Mouse (Mus musculus) urinary bladder, postnatal 10 days (tissue): Measurements from ENCODE around the gene Nav2.

Experiments
- DNase-seq: peaks from one replicate; pipeline ENCODE4 v3.0.0; 2022; ENCODE audit warnings: low spot score

Nav2 gene

DNA sequence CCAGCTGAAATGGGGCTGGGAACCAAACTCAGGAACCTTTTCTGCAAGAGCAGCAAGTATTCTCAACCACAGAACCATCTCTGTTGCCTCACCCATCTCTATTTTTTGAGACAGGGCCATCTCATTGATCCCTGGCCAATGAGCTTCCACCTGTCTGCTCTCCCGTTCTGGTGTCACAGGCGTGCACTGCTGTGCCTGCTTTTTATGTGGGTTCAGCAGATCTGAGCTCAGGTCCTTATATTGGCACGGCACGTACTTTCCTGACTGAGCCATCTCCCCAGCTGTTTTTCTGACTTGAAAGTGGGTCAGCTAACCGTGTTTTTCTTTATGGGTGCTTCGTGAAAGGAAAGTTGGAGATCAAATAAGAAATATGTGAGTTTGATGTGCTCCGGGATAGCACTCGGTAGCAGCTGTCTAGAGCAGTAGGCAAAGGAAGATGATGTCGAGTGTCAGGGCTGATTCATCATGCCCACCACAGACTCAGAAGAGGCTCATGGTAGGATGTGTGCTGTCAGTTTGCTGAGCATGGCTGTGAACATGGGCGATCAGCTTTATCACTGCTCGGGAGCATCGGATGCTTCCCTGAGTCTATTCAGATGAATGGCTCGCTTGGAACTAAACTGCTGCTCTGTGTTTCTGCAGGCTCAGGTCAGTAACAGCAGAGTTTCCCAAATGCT, 456.1 kb downstream of the Nav2 start:
- no peak for DNase-seq

DNA sequence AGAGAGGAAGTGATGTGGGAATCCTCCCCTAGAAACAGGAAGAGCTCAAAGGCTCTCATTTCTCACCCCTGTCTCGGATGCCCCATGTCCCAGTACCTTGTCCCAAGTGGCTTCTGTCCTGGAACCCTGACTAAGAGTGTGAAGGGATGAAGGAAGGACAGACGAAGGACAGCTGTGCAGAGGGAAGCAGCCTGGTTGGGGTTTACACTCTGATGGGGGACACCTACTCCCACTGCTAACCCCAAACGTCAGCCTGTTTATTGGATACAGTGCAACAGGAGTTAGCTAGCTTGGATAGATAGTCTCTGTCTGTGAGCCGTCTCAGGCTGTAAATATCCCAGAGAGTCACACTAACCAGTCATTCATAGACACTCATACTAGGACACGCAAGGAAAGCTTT, 460.1 kb downstream of the Nav2 start:
- DNase-seq: no peak

GRCm38 (mm10) chr7:49369006-49369405, 460.5 kb downstream of the Nav2 start:
- DNase-seq: no peak

DNA sequence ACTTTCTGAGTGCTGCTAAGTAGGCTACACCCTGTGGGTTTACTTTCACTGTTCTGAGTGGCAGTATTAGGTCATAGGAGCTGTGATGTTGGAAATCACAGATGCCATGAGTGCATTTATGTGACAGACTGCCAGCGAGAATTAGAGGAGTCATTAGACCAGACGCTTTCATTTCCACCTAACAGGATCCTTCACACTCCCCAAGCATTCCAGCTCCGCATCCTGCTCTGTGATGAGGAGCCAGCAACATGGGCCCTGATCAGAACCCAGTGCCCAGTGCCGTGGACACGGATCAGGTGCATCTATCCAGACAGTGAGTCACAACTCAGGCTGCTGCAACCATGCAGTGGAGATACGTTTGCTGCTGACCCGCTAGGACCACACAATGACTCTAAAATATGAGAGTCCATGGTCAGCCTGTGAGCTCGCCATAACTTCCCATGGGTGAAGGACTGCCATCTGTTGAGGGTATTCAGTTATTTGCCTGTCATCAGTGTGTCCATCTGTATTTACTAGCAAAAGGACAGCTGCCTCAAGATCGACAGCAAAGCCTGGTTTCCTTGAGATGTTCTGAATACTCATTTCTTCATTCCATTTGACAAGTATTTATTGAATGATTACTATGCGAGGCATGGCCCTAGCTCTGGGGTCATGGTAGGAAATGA, 461.4 kb downstream of the Nav2 start:
- no peak for DNase-seq

GRCm38 (mm10) chr7:49371345-49371744, 462.8 kb downstream of the Nav2 start:
- DNase-seq: no peak

- DNase-seq: no peak
Measured at GRCm38 (mm10) chr7:49371972-49372371, 463.5 kb downstream of the Nav2 start.

DNA sequence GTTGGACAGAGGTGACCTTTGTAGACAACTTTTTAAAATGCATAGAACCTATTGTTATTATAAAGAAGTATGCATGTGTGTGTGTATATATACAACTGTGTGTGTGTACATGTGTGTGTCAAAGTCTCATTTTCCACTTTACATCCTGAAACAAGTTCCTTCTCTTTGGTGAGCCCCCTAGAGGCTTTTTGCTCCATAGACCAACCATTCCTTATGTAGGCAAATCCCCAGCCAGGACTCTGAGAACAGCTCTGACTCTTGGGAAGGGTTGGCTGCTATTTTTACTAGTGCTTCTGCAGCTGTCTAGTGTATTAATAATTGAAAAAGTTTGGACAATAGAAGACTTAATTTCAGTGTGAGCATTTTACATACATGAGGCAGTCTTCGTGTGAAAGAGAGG, 464.7 kb downstream of the Nav2 start:
- no peak for DNase-seq

DNA sequence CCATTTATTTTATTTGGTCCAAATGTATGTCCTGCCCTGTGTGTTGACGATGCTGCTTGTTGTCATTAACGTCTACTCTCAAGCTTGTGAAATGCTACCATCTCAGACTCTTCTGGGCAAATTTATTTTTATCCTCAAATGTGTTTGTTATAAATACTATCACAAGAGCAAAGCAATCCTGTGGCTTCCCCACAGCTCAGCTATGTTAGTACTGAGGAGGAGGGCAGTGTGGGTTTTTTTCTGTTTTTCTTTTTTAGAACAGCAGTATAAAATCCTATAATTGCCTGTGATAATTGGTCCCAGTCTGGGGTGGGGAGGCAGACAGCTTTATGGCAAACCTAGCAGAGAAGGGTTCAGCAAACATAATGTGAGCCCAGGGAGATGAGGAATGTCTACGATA, 465.1 kb downstream of the Nav2 start:
- no peak for DNase-seq

- no peak for DNase-seq
Measured at GRCm38 (mm10) chr7:49375499-49375974, 467.0 kb downstream of the Nav2 start.

GRCm38 (mm10) chr7:49378608-49379007, 470.1 kb downstream of the Nav2 start:
- no peak for DNase-seq

GRCm38 (mm10) chr7:49380940-49381339, 472.4 kb downstream of the Nav2 start:
- no peak for DNase-seq

- no peak for DNase-seq
Measured at GRCm38 (mm10) chr7:49382884-49383283, 474.4 kb downstream of the Nav2 start.

GRCm38 (mm10) chr7:49388137-49388536, 479.6 kb downstream of the Nav2 start:
- no peak for DNase-seq

DNA sequence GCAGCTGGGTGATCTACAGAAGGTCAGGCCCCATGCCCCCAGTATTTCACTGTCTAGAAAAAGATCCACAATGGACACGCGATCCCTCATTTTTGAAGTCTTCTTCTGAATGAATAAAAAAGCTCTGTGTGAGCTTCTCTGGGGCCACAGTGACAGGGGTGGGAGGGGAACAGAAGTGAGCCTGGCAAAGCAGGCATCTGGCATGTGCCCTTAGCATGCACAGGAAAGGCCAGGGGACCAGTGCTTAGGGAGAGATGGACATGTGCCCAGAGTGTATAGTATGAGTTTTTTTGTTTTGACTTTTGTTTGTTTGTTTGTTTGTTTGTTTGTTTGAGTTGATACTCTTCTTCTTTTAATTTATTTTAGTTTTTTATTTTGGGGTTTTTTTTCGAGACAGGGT, 481.8 kb downstream of the Nav2 start:
- no peak for DNase-seq

GRCm38 (mm10) chr7:49390829-49391228, 482.3 kb downstream of the Nav2 start:
- DNase-seq: no peak

DNA sequence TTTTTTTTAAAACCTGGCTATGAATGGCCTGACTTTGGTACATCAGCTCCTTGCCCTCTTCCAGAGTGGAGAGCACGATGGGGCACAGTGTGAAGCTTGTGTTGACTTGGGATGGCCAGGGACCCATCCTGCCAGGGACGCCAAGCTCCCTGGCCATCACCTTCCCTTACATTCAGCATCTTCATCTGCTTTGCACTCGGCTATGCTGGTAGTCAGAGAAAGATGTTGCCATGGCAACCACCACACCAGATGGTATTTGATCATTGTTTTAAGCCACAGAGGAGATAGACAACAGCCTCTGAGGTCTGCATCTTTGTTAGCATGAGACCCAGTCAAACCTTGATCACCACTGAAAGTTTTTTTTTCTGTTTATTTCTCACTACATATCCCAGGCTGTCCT, 483.7 kb downstream of the Nav2 start:
- no peak for DNase-seq

DNA sequence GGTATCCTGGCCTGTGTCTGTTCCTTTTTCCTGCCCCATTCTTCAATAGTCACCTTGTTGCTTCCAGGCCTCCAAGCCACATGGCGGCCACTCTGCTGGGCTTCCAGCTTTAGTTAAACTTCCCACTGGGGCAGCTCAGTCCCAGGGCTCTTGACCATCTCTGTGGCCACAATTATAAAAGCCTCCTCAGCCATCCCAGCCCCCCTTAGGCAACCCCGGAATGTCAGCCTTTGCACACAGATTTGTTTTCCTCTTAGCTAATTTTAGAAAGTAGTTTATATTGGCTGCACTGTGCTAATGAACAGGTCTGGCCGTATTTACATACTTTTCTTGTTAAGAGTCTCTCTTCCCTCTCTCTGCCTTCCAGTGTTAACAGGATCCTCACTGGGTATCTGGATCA, 484.3 kb downstream of the Nav2 start:
- no peak for DNase-seq

- no peak for DNase-seq
Measured at GRCm38 (mm10) chr7:49393857-49394256, 485.3 kb downstream of the Nav2 start.

DNA sequence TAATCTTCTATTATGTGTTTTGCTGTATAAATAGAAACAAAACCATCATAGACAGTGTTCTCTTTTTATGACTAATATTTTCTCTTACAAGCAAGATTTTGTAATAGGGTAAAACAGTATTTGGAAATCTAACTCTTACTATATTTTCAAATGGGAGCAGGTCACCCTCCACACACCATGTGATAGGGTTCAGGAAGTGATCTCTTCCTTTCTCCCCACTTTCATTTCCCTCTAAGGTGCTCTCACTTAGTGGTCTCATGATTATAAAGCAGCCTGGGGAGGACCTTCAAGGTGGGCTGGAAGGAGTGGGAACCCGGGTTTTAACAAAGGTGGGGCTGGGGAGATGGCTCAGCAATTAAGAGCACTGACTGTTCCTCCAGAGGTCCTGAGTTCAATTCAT, 487.7 kb downstream of the Nav2 start:
- no peak for DNase-seq

GRCm38 (mm10) chr7:49397441-49398003, 489.0 kb downstream of the Nav2 start:
- DNase-seq: no peak

DNA sequence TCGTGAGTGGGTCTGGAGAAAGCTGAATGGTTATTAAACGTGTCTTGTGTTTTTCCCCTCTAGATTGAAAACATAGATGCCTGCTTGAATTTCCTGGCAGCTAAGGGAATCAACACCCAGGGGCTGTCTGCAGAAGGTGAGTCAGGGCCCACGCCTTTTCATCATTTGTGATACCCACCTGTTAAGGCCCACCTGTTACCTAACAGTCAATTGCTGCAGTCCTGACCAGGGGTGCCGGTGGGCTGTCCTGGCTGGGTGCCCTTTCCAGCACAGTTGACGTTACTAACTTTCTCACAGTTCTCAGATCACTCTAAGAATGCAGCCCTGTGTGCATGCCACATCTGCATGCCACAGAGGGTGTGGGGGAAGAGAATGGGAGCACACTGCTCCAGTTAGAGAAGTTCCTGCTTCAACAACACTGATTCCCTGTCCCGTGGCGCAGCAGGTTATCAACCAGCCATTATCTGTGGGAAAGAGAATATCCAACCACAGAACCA, 489.6 kb downstream of the Nav2 start:
- DNase-seq: no peak

DNA sequence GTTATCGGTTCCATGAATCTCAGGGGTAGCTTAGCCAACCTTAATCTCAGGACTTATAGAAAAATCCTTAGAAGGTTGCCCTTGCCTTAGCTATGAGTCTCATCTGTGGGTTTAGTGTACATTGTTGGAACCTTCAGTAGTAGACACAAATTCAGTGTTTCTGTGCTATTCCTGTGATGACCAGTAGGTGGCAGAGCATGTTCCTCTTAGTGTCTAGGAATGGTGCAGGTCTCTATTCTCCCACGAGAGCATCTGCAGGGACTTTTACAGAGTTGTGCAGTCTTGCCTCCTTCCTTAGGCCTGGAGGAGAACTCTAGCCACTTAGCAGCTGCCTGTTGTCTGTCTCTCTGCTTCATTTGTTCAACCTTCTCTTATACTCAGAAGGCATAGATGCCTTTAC, 490.8 kb downstream of the Nav2 start:
- no peak for DNase-seq

GRCm38 (mm10) chr7:49400463-49400862, 491.9 kb downstream of the Nav2 start:
- DNase-seq: no peak
